ENCODE assay signal across 8 mouse cellular contexts in the genomic region with DNA sequence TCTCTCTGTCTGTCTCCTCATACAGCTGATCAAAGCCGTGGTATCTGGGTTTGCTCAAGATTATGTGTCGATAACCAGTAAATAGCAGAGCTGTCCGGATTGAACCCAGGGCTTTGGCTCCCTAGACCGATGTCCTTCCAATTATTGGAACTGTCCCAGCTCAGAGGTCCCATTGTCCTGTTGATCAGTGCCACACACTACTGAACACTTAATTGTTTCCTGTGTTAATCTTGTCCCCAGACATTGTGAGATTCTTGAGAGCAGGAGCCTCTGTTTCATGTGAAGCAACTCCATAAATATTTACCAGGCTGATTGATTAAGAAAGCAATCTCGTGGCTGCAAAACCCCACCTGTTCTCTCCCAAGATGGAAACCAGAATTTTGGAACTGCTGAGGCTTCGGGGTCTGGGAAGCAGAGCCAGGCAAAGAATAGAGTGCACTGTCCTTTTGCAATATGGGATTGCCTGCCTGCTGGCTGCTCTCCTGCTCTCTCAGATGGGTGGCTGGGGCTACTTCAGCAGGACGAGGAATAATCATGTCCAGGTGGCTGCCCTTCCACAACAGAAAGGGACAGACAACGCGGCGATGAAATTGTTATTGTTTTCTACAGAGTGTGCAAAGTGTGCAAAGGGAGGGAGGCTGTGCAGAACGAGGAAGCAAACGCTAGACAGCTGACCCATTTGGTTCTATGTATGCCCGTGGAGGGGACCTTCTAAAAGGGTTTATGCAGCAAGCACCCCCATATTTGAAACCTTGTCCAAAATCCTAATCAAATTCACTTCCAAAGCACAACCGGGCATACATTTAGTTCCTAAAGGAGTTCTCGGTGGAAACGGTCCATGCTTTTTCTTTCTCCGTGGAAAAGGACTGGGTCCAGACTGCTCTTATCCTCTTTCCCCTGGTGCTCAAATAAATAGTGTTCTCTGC. TPM values are rescaled to one million over a fixed set of nuclear protein-coding genes. Genes with fewer than 3 reads are reported as not detected.
DNase-seq lines count a peak whose midpoint lies in the region; ATAC-seq and TF ChIP-seq lines count a peak whose summit lies in the region.

No protein-coding gene starts in this region.

- H3K9me3 ChIP-seq in E14TG2a.4 (ENCODE audit: low read length), result peaks cover 4% of the 10 kb centered on the region; the same call in 1 of the 2 replicates
- no peaks in the 10 kb centered on the region for H3K9me3 ChIP-seq in embryonic facial prominence, embryonic 13.5 days
- H3K9me3 ChIP-seq in hindbrain, embryonic 14.5 days (ENCODE audit: control insufficient read depth, low read length), result no peaks in the 10 kb centered on the region
- no peaks in the 10 kb centered on the region for H3K9me3 ChIP-seq in liver, postnatal 0 days (ENCODE audit: low read length)
- no peaks in the 10 kb centered on the region for H3K9me3 ChIP-seq in stomach, embryonic 15.5 days

- peak overlapping the region; percentile 65 for H3K9ac ChIP-seq in embryonic facial prominence, embryonic 13.5 days
- peak overlapping the region; percentile 78 for H3K9ac ChIP-seq in hindbrain, embryonic 14.5 days
- no peak overlapping the region for H3K9ac ChIP-seq in liver, postnatal 0 days (replicated peaks)
- H3K9ac ChIP-seq in stomach, embryonic 15.5 days, result no peak overlapping the region

- TF ChIP-seq CTCF in E14TG2a.4 (conservative IDR thresholded peaks at IDR 0.05; ENCODE audit: low read length), result no peak
- no peak for TF ChIP-seq CTCF in liver, postnatal 0 days (IDR thresholded peaks at IDR 0.05; ENCODE audit: low read depth)

- peak overlapping the region; percentile 78 for H3K4me2 ChIP-seq in embryonic facial prominence, embryonic 13.5 days
- H3K4me2 ChIP-seq in hindbrain, embryonic 14.5 days (replicated peaks), result peak overlapping the region; percentile 85
- peak overlapping the region; percentile 68 for H3K4me2 ChIP-seq in liver, postnatal 0 days (ENCODE audit: low read depth, low read length)
- peak overlapping the region; percentile 71 for H3K4me2 ChIP-seq in stomach, embryonic 15.5 days

- no peak for ATAC-seq in embryonic facial prominence, embryonic 13.5 days (ENCODE audit: insufficient number of reproducible peaks, insufficient read depth, low FRiP score, low TSS enrichment, low read depth)
- ATAC-seq in hindbrain, embryonic 14.5 days (ENCODE audit: low FRiP score), result no peak
- ATAC-seq in liver, postnatal 0 days, result no peak
- ATAC-seq in stomach, embryonic 15.5 days (ENCODE audit: insufficient read depth, low FRiP score, low read depth), result no peak

- H3K27me3 ChIP-seq in E14TG2a.4 (ENCODE audit: insufficient read depth, low read length), result peaks cover 79% of the 10 kb centered on the region
- H3K27me3 ChIP-seq in embryonic facial prominence, embryonic 13.5 days, result no peaks in the 10 kb centered on the region
- peaks cover 19% of the 10 kb centered on the region for H3K27me3 ChIP-seq in hindbrain, embryonic 14.5 days (ENCODE audit: control insufficient read depth, insufficient read depth, low read length)
- peaks cover 63% of the 10 kb centered on the region for H3K27me3 ChIP-seq in liver, postnatal 0 days (ENCODE audit: insufficient read depth, low read length)
- H3K27me3 ChIP-seq in stomach, embryonic 15.5 days (replicated peaks), result no peaks in the 10 kb centered on the region

- peaks cover 66% of the 10 kb centered on the region for H3K4me1 ChIP-seq in E14TG2a.4 (replicated peaks; ENCODE audit: low read depth, low read length)
- H3K4me1 ChIP-seq in embryonic facial prominence, embryonic 13.5 days, result peaks cover 74% of the 10 kb centered on the region
- peaks cover 32% of the 10 kb centered on the region for H3K4me1 ChIP-seq in hindbrain, embryonic 14.5 days (replicated peaks; ENCODE audit: control insufficient read depth, insufficient read depth, low read length)
- peaks cover 47% of the 10 kb centered on the region for H3K4me1 ChIP-seq in liver, postnatal 0 days (ENCODE audit: insufficient read depth)
- H3K4me1 ChIP-seq in stomach, embryonic 15.5 days, result peaks cover 47% of the 10 kb centered on the region

- 0 out of 2 replicates have a peak, but pooled peaks cover 9% of the 10 kb centered on the region for H3K36me3 ChIP-seq in E14TG2a.4 (ENCODE audit: insufficient read depth, low read length)
- no peaks in the 10 kb centered on the region for H3K36me3 ChIP-seq in embryonic facial prominence, embryonic 13.5 days
- H3K36me3 ChIP-seq in hindbrain, embryonic 14.5 days (replicated peaks; ENCODE audit: control insufficient read depth, insufficient read depth), result no peaks in the 10 kb centered on the region
- H3K36me3 ChIP-seq in liver, postnatal 0 days (replicated peaks; ENCODE audit: insufficient read depth, low read length), result no peaks in the 10 kb centered on the region
- no peaks in the 10 kb centered on the region for H3K36me3 ChIP-seq in stomach, embryonic 15.5 days

- peak overlapping the region; percentile 92 for H3K4me3 ChIP-seq in E14TG2a.4 (replicated peaks; ENCODE audit: low read length)
- peak overlapping the region; percentile 94 for H3K4me3 ChIP-seq in embryonic facial prominence, embryonic 13.5 days
- H3K4me3 ChIP-seq in hindbrain, embryonic 14.5 days (replicated peaks; ENCODE audit: low read length), result peak overlapping the region; percentile 52
- H3K4me3 ChIP-seq in liver, postnatal 0 days (ENCODE audit: low read depth, low read length), result peak overlapping the region; percentile 13; the same call in 1 of the 2 replicates
- peak overlapping the region; percentile 70 for H3K4me3 ChIP-seq in stomach, embryonic 15.5 days (replicated peaks)

- DNase-seq in hindbrain, embryonic 14.5 days (ENCODE audit: low spot score), result no peak
- DNase-seq in liver, postnatal 0 days, result no peak
- no peak for DNase-seq in T-cell, adult 2 months (ENCODE audit: low spot score)
- no peak for DNase-seq in right cerebral cortex, adult 2 months (ENCODE audit: low spot score in 2 of 2)
- no peak for DNase-seq in testis, postnatal 14 days (ENCODE audit: low spot score)

- peak overlapping the region; percentile 99 for H3K27ac ChIP-seq in embryonic facial prominence, embryonic 13.5 days
- peak overlapping the region; percentile 90 for H3K27ac ChIP-seq in hindbrain, embryonic 14.5 days
- peak overlapping the region; percentile 77 for H3K27ac ChIP-seq in liver, postnatal 0 days (ENCODE audit: low read depth)
- peak overlapping the region; percentile 94 for H3K27ac ChIP-seq in stomach, embryonic 15.5 days

- WGBS in embryonic facial prominence, embryonic 13.5 days, result 4% methylated on average over 17 of the region's 17 CpGs
- WGBS in hindbrain, embryonic 14.5 days, result 9% methylated on average over 17 of the region's 17 CpGs
- WGBS in liver, postnatal 0 days (ENCODE audit: insufficient replicate concordance), result 21% methylated on average over 17 of the region's 17 CpGs
- WGBS in stomach, embryonic 15.5 days, result 12% methylated on average over 17 of the region's 17 CpGs

- TF ChIP-seq EP300 in liver, postnatal 0 days (IDR thresholded peaks at IDR 0.05; ENCODE audit: low read depth), result no peak

RNA-seq across cellular contexts. Expression of a gene that starts 0.8 kb away (rescaled TPM):
- 540 and 613 TPM in 2 replicates for polyA plus RNA-seq in embryonic facial prominence, embryonic 13.5 days (2015; fragmentation: Nextera tagmentation; extraction: Ambion mirVana)
- polyA plus RNA-seq in hindbrain, embryonic 14.5 days (2014; fragmentation: Nextera tagmentation; extraction: Ambion mirVana), result 194 and 206 TPM in 2 replicates
- polyA plus RNA-seq in liver, postnatal 0 days (2015; fragmentation: Nextera tagmentation; extraction: Ambion mirVana), result 77.3 and 79.1 TPM in 2 replicates
- 274 and 292 TPM in 2 replicates for polyA plus RNA-seq in stomach, embryonic 15.5 days (2015; fragmentation: Nextera tagmentation; extraction: Ambion mirVana)

RNA-seq across cellular contexts. Expression of a gene that starts 29.7 kb away (rescaled TPM):
- polyA plus RNA-seq in embryonic facial prominence, embryonic 13.5 days (2015; fragmentation: Nextera tagmentation; extraction: Ambion mirVana), result 6.4 and 7.1 TPM in 2 replicates
- 1.2 and 1.3 TPM in 2 replicates for polyA plus RNA-seq in hindbrain, embryonic 14.5 days (2014; fragmentation: Nextera tagmentation; extraction: Ambion mirVana)
- 48.6 and 50.2 TPM in 2 replicates for polyA plus RNA-seq in liver, postnatal 0 days (2015; fragmentation: Nextera tagmentation; extraction: Ambion mirVana)
- 8.6 and 11.4 TPM in 2 replicates for polyA plus RNA-seq in stomach, embryonic 15.5 days (2015; fragmentation: Nextera tagmentation; extraction: Ambion mirVana)

Comparison
In these comparisons a context has a peak if more than half of its experiments do, and no peak if none do; other contexts are left out.
1. H3K4me3 ChIP-seq: peak in every context shown above with its lines; median percentile 94 in embryonic facial prominence, embryonic 13.5 days; 92 in E14TG2a.4; 70 in stomach, embryonic 15.5 days; 52 in hindbrain, embryonic 14.5 days; 13 in liver, postnatal 0 days.
2. H3K9ac ChIP-seq: peak in embryonic facial prominence, embryonic 13.5 days (single experiment) and hindbrain, embryonic 14.5 days (single experiment); none in liver, postnatal 0 days (single experiment) and stomach, embryonic 15.5 days (single experiment).
3. Peak in every context shown above with its lines, with median percentiles within 50 percentile points of each other: H3K27ac ChIP-seq and H3K4me2 ChIP-seq.